Comparison of ENCODE assay signal across 17 mouse cellular contexts in the genomic region with DNA sequence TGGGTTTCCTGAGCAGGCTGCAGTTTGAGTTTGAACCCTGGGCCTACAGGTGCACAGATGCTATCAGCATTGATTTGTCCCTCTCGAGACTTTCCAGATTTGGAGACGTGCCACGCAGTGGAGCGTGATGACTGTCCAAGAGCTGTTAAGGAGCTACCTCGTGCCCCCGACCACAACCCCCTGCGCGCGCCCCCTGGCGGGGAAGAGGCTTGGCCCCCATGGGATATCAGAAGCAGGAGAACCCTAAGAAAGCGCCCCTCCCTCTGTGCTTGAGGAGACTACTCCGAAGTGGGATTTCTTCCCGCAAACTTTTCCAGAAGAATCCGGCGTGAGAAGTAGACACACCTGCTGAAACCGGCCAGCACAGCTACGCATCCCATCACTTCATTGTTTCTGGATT. TPM values are rescaled to one million over a fixed set of nuclear protein-coding genes. Genes with fewer than 3 reads are reported as not detected.
DNase-seq lines count a peak whose midpoint lies in the region; ATAC-seq and TF ChIP-seq lines count a peak whose summit lies in the region.
"Had no signal": no experiment of that assay in that cellular context is flagged by ENCODE, and none has a peak within 500 bp of the region (broad histone marks: within the 10 kb centered on the region; RNA-seq: fewer than 3 reads in every experiment).

No protein-coding gene starts in this region.

- intact Hi-C loops in heart, postnatal 25 days (cut with DNase I): no loop called here

- 0 out of 2 replicates have a peak, but pooled peaks cover 3% of the 10 kb centered on the region for H3K9me3 ChIP-seq in heart, postnatal 0 days (replicated peaks; ENCODE audit: control insufficient read depth, low read length)
- H3K9me3 ChIP-seq in lung, postnatal 0 days (ENCODE audit: low read length): no peaks in the 10 kb centered on the region
- no peaks in the 10 kb centered on the region for H3K9me3 ChIP-seq in limb, embryonic 10.5 days (replicated peaks)
- H3K9me3 ChIP-seq in hindbrain, embryonic 14.5 days (ENCODE audit: control insufficient read depth, low read length): no peaks in the 10 kb centered on the region
- H3K9me3 ChIP-seq: forebrain, embryonic 13.5 days; limb, embryonic 15.5 days; midbrain, embryonic 12.5 days; neural tube, embryonic 13.5 days; stomach, embryonic 15.5 days had no signal

- H3K4me3 ChIP-seq in heart, postnatal 0 days (ENCODE audit: low read depth, low read length): no peak overlapping the region
- H3K4me3 ChIP-seq in lung, postnatal 0 days (ENCODE audit: low read depth, low read length): no peak overlapping the region
- H3K4me3 ChIP-seq in limb, embryonic 10.5 days: no peak overlapping the region
- no peak overlapping the region for H3K4me3 ChIP-seq in hindbrain, embryonic 14.5 days (replicated peaks; ENCODE audit: low read length)
- H3K4me3 ChIP-seq: forebrain, embryonic 13.5 days; limb, embryonic 15.5 days; midbrain, embryonic 12.5 days; neural tube, embryonic 13.5 days; stomach, embryonic 15.5 days had no signal

- TF ChIP-seq CTCF in heart, postnatal 0 days (IDR thresholded peaks at IDR 0.05; ENCODE audit: low read depth): 0 out of 2 replicates have a peak, but pooled peaks have one; percentile 2
- TF ChIP-seq CTCF in lung, postnatal 0 days (IDR thresholded peaks at IDR 0.05): peak; percentile 42

- H3K9ac ChIP-seq in heart, postnatal 0 days (replicated peaks; ENCODE audit: low read depth, low read length): no peak overlapping the region
- no peak overlapping the region for H3K9ac ChIP-seq in lung, postnatal 0 days (replicated peaks; ENCODE audit: low read depth)
- no peak overlapping the region for H3K9ac ChIP-seq in hindbrain, embryonic 14.5 days
- H3K9ac ChIP-seq: forebrain, embryonic 13.5 days; limb, embryonic 15.5 days; midbrain, embryonic 12.5 days; neural tube, embryonic 13.5 days; stomach, embryonic 15.5 days had no signal

- DNase-seq in heart, postnatal 0 days (ENCODE audit: low spot score): no peak
- DNase-seq in heart, postnatal 25 days (ENCODE audit: low spot score): no peak
- DNase-seq in lung, postnatal 0 days (ENCODE audit: low spot score): no peak
- DNase-seq in lung, postnatal 25 days (ENCODE audit: low spot score): no peak
- no peak for DNase-seq in limb, embryonic 10.5 days (ENCODE audit: low spot score)
- peak; percentile 32 to 43 for DNase-seq in thymus, postnatal 36 days
- DNase-seq in urinary bladder, adult 18-20 months (ENCODE audit: low spot score in 2 of 2): no peak
- DNase-seq in hindbrain, embryonic 14.5 days (ENCODE audit: low spot score): no peak
- DNase-seq: heart, postnatal 10 days; kidney, adult 18-20 months had no signal

- ATAC-seq in heart, postnatal 0 days (ENCODE audit: insufficient read depth, low read depth): no peak
- ATAC-seq in lung, postnatal 0 days: no peak
- no peak for ATAC-seq in hindbrain, embryonic 14.5 days (ENCODE audit: low FRiP score)
- ATAC-seq: forebrain, embryonic 13.5 days had no signal

- 52% methylated on average over 17 of the region's 17 CpGs for WGBS in heart, postnatal 0 days
- 53% methylated on average over 17 of the region's 17 CpGs for WGBS in lung, postnatal 0 days
- WGBS in limb, embryonic 10.5 days: 59% methylated on average over 17 of the region's 17 CpGs
- 62% methylated on average over 17 of the region's 17 CpGs for WGBS in hindbrain, embryonic 14.5 days

- H3K4me1 ChIP-seq in heart, postnatal 0 days (ENCODE audit: control insufficient read depth, insufficient read depth): peaks cover 3% of the 10 kb centered on the region
- no peaks in the 10 kb centered on the region for H3K4me1 ChIP-seq in lung, postnatal 0 days (ENCODE audit: insufficient read depth, low read depth, low read length)
- H3K4me1 ChIP-seq in limb, embryonic 10.5 days: peaks cover 25% of the 10 kb centered on the region
- no peaks in the 10 kb centered on the region for H3K4me1 ChIP-seq in hindbrain, embryonic 14.5 days (replicated peaks; ENCODE audit: control insufficient read depth, insufficient read depth, low read length)
- H3K4me1 ChIP-seq: forebrain, embryonic 13.5 days; limb, embryonic 15.5 days; midbrain, embryonic 12.5 days; neural tube, embryonic 13.5 days had no signal

- no peak for TF ChIP-seq EP300 in heart, postnatal 0 days (IDR thresholded peaks at IDR 0.05; ENCODE audit: low read depth)
- TF ChIP-seq EP300 in lung, postnatal 0 days (IDR thresholded peaks at IDR 0.05): no peak

- H3K4me2 ChIP-seq in heart, postnatal 0 days (ENCODE audit: low read depth, low read length): no peak overlapping the region
- H3K4me2 ChIP-seq in lung, postnatal 0 days (replicated peaks; ENCODE audit: low read depth, low read length): no peak overlapping the region
- no peak overlapping the region for H3K4me2 ChIP-seq in hindbrain, embryonic 14.5 days (replicated peaks)
- H3K4me2 ChIP-seq: forebrain, embryonic 13.5 days; limb, embryonic 15.5 days; midbrain, embryonic 12.5 days; neural tube, embryonic 13.5 days; stomach, embryonic 15.5 days had no signal

- H3K36me3 ChIP-seq in heart, postnatal 0 days (replicated peaks; ENCODE audit: control insufficient read depth, insufficient read depth, low read length): no peaks in the 10 kb centered on the region
- H3K36me3 ChIP-seq in lung, postnatal 0 days (ENCODE audit: insufficient read depth, low read length): no peaks in the 10 kb centered on the region
- no peaks in the 10 kb centered on the region for H3K36me3 ChIP-seq in limb, embryonic 10.5 days
- no peaks in the 10 kb centered on the region for H3K36me3 ChIP-seq in hindbrain, embryonic 14.5 days (replicated peaks; ENCODE audit: control insufficient read depth, insufficient read depth)
- H3K36me3 ChIP-seq: limb, embryonic 15.5 days; midbrain, embryonic 12.5 days; neural tube, embryonic 13.5 days; stomach, embryonic 15.5 days had no signal

- H3K27me3 ChIP-seq in heart, postnatal 0 days (ENCODE audit: control insufficient read depth, insufficient read depth, low read length): no peaks in the 10 kb centered on the region
- no peaks in the 10 kb centered on the region for H3K27me3 ChIP-seq in lung, postnatal 0 days (replicated peaks; ENCODE audit: insufficient read depth, low read length)
- H3K27me3 ChIP-seq in limb, embryonic 10.5 days (ENCODE audit: low read depth, poor library complexity, severe bottlenecking): no peaks in the 10 kb centered on the region
- no peaks in the 10 kb centered on the region for H3K27me3 ChIP-seq in hindbrain, embryonic 14.5 days (ENCODE audit: control insufficient read depth, insufficient read depth, low read length)
- H3K27me3 ChIP-seq: forebrain, embryonic 13.5 days; limb, embryonic 15.5 days; midbrain, embryonic 12.5 days; neural tube, embryonic 13.5 days; stomach, embryonic 15.5 days had no signal

- H3K27ac ChIP-seq in heart, postnatal 0 days (ENCODE audit: low read depth): no peak overlapping the region
- H3K27ac ChIP-seq in lung, postnatal 0 days (ENCODE audit: low read length): no peak overlapping the region
- H3K27ac ChIP-seq in limb, embryonic 10.5 days: 0 out of 2 replicates have a peak overlapping the region, but pooled peaks have one; percentile 26
- no peak overlapping the region for H3K27ac ChIP-seq in hindbrain, embryonic 14.5 days
- H3K27ac ChIP-seq: forebrain, embryonic 13.5 days; limb, embryonic 15.5 days; midbrain, embryonic 12.5 days; neural tube, embryonic 13.5 days; stomach, embryonic 15.5 days had no signal

RNA-seq across cellular contexts. Expression of a gene that starts 9.6 kb away (rescaled TPM):
- total RNA-seq in heart, postnatal 0 days (2014; rRNA removed; ENCODE audit: low replicate concordance): not detected in 2 replicates
- polyA plus RNA-seq in heart, postnatal 0 days (2015; fragmentation: Nextera tagmentation; extraction: Ambion mirVana): not detected in 2 replicates
- not detected for total RNA-seq in heart, postnatal 25 days (2021)
- not detected in 2 replicates for polyA plus RNA-seq in lung, postnatal 0 days (2015; fragmentation: Nextera tagmentation; extraction: Ambion mirVana)
- not detected in 2 replicates for polyA plus RNA-seq in limb, embryonic 10.5 days (2016; fragmentation: Nextera tagmentation; extraction: Ambion mirVana)
- polyA plus RNA-seq in hindbrain, embryonic 14.5 days (2014; fragmentation: Nextera tagmentation; extraction: Ambion mirVana): not detected in 2 replicates
- total RNA-seq: heart, postnatal 10 days; layer of hippocampus, postnatal 25 days had no signal
- polyA plus RNA-seq: forebrain, embryonic 13.5 days; gonadal fat pad, adult 2 months; limb, embryonic 15.5 days; midbrain, embryonic 12.5 days; neural tube, embryonic 13.5 days; stomach, embryonic 15.5 days had no signal

RNA-seq across cellular contexts. Expression of a gene that starts 12.2 kb away (rescaled TPM):
- 98.2 and 123 TPM in 2 replicates for total RNA-seq in heart, postnatal 0 days (2014; rRNA removed; ENCODE audit: low replicate concordance)
- 70.9 and 78.4 TPM in 2 replicates for polyA plus RNA-seq in heart, postnatal 0 days (2015; fragmentation: Nextera tagmentation; extraction: Ambion mirVana)
- total RNA-seq in heart, postnatal 25 days (2021): 10 to 100 TPM; 85.5 to 87.9 TPM
- polyA plus RNA-seq in lung, postnatal 0 days (2015; fragmentation: Nextera tagmentation; extraction: Ambion mirVana): 29.5 and 34.2 TPM in 2 replicates
- polyA plus RNA-seq in limb, embryonic 10.5 days (2016; fragmentation: Nextera tagmentation; extraction: Ambion mirVana): 36.7 and 40.0 TPM in 2 replicates
- 44.8 and 48.0 TPM in 2 replicates for polyA plus RNA-seq in hindbrain, embryonic 14.5 days (2014; fragmentation: Nextera tagmentation; extraction: Ambion mirVana)

RNA-seq across cellular contexts. Expression of a gene that starts 23.3 kb away (rescaled TPM):
- 1.1 and 1.3 TPM in 2 replicates for total RNA-seq in heart, postnatal 0 days (2014; rRNA removed; ENCODE audit: low replicate concordance)
- polyA plus RNA-seq in heart, postnatal 0 days (2015; fragmentation: Nextera tagmentation; extraction: Ambion mirVana): 0.57 and 0.62 TPM in 2 replicates
- total RNA-seq in heart, postnatal 25 days (2021): 1 to 10 TPM; 3.2 to 3.4 TPM
- polyA plus RNA-seq in lung, postnatal 0 days (2015; fragmentation: Nextera tagmentation; extraction: Ambion mirVana): 0.15 and 0.43 TPM in 2 replicates
- 0.05 TPM in 1 of 2 replicates, not detected in the other for polyA plus RNA-seq in limb, embryonic 10.5 days (2016; fragmentation: Nextera tagmentation; extraction: Ambion mirVana)
- polyA plus RNA-seq in hindbrain, embryonic 14.5 days (2014; fragmentation: Nextera tagmentation; extraction: Ambion mirVana): 0.09 and 0.26 TPM in 2 replicates
- polyA plus RNA-seq: neural tube, embryonic 13.5 days had no signal

Comparison
In these comparisons a context has a peak if more than half of its experiments do, and no peak if none do; other contexts are left out.
1. DNase-seq: peak in thymus, postnatal 36 days (2 of 2); none in heart, postnatal 0 days (single experiment), heart, postnatal 25 days (single experiment), lung, postnatal 0 days (single experiment), lung, postnatal 25 days (single experiment), limb, embryonic 10.5 days (single experiment), urinary bladder, adult 18-20 months (0 of 2) and hindbrain, embryonic 14.5 days (single experiment).